Mouse (Mus musculus) right cerebral cortex, adult 2 months (tissue): Measurements from ENCODE around the gene Tmem30b.
"Not testable (repeated sequence)": the region's sequence is repeated elsewhere in the genome, so short reads cannot be mapped to it uniquely, and the experiment has no call there.

Experiments used
- DNase-seq, 2 experiments: peaks; one replicate each; pipeline ENCODE4 v3.0.0; 2021 to 2022; ENCODE audit warnings: low spot score in 2 of 2

Gene Tmem30b

GRCm38 (mm10) chr12:73546086-73546711, at the start of gene Tmem30b:
Tmem30b (minus strand) TSS chr12:73546392.
- no peak for DNase-seq

GRCm38 (mm10) chr12:73595226-73595625, 49.0 kb upstream of the Tmem30b start:
- no peak for DNase-seq

GRCm38 (mm10) chr12:73594177-73594745, 48.1 kb upstream of the Tmem30b start:
- DNase-seq = no peak

DNA sequence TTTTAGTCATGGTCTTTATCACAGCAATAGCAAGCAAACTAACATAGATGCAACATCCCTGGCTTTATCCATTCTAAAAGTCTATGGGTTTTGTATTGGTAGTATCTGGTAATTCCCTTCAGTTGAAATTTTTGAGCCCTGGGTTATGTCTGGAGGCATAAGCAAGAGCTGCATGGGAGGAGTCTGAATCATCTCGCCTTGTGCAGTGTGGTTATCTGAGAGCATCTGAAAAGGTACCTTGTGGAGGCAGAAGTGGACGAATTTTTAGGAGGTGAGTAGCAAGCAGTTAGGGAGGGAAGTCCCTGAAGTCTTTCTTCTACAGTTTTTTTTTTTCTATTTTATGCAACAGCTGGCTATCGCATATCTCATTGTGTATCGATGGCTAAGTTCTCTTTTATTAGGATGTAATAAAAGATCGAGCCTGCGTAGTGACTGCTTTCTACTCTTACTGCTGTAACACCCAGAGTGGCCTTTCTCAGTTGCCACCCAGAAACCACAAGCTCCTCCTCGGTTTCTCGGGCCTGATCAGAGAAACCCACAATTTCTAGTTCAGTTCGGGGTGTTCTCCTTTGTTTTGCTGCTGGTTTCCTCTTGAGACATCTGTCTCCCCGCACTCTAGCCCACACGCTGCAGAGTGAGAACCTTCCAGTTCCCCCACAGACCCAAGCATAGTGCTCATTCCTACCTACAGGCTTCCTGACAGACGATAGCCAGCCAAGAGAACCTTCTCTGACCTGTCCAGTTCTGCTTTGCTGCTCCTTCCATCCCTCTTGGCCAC, 47.0 kb upstream of the Tmem30b start:
- no peak for DNase-seq

DNA sequence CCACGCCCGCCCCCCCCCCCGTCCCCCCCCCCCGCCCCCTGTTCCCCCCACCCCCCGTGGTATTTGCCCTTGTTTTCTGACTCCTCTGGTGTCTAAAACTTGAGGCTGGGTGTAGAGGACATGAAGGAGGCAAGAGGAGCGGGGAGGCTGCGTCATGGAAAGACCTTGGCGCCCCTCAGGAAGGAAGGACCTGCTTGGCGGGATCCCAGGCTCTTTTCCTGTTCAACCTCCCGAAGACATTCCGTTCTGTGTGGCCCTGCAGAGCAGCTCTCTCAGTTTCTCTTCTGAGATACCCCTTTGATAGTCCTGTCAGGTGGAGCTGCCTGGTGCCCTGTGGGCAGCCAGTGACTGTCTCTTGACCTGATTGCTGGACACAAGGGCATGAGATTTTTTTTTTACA, 45.4 kb upstream of the Tmem30b start:
- DNase-seq = no peak

- DNase-seq = no peak
Measured at GRCm38 (mm10) chr12:73590627-73591276, 44.6 kb upstream of the Tmem30b start.

- DNase-seq = no peak
Measured at GRCm38 (mm10) chr12:73587262-73587661, 41.1 kb upstream of the Tmem30b start.

DNA sequence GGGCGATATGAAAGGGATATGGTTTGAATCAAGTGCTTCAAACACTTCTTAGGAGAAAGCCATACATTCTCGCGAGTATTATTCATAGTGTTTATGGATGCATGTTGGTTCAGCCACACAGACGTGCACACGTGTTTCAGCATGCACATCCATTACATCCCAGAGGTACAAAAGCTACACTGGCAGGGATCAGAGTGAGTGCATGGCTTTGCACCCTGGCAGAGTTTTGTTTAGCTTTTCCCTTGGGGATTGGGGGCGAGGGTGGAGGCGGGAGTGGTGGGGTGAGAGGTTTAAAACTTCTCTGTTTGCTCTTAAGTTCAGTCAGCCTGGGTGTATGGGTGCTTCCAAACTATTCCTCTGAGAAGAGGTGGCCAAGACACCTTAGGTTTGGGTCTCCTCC, 39.7 kb upstream of the Tmem30b start:
- DNase-seq = no peak

- DNase-seq = no peak
Measured at GRCm38 (mm10) chr12:73585241-73585801, 39.1 kb upstream of the Tmem30b start.

GRCm38 (mm10) chr12:73584610-73585240, 38.5 kb upstream of the Tmem30b start, which contains the start of gene Prkch:
Prkch (plus strand) TSS chr12:73584796.
- peak; percentile 49 to 55 for DNase-seq

DNA sequence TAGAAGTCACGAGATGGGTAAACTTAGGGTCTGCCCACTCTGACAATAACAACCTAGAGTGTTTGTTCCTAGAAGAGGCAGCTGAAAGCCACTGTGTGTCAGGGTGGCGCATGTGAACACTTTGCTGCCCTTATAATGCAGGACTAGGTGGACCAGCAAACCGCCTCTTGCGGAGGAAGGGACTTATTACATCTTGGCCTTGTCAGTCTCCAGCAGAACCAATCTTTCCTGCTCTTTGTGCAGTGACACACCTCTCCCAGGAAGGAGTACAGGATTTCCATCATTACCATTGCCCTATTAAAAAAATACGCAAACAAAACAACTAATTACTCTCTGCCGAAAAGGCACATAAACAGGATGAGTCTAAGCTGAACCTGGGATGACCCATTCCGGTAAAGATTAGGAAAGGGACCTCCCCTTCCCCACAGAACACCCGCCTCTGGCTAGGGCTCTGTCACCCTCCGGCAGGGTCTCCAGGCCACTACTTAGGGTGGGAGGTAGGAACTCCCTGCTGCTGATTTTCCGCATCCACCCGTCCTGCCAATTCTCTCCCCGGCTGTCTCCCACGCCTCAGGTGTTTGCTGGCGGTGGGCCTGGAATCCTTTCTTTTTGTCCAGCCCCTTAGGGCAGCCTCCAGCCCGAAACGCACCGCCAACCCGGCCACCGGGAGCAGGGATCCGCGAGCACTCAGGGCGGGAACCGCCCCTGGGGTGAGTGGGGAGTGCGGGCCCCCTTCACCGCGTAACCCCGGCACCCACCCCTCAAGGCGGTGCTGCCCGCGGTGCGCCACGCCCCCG, 37.8 kb upstream of the Tmem30b start:
- DNase-seq = no peak

- no peak for DNase-seq
Measured at GRCm38 (mm10) chr12:73583318-73583717, 37.1 kb upstream of the Tmem30b start.

GRCm38 (mm10) chr12:73580811-73581210, 34.6 kb upstream of the Tmem30b start:
- DNase-seq = no peak

- DNase-seq = no peak
Measured at GRCm38 (mm10) chr12:73578141-73578540, 31.9 kb upstream of the Tmem30b start.

- no peak for DNase-seq
Measured at GRCm38 (mm10) chr12:73574632-73575031, 28.4 kb upstream of the Tmem30b start.

GRCm38 (mm10) chr12:73565620-73565969, 19.4 kb upstream of the Tmem30b start:
- DNase-seq = no peak

DNA sequence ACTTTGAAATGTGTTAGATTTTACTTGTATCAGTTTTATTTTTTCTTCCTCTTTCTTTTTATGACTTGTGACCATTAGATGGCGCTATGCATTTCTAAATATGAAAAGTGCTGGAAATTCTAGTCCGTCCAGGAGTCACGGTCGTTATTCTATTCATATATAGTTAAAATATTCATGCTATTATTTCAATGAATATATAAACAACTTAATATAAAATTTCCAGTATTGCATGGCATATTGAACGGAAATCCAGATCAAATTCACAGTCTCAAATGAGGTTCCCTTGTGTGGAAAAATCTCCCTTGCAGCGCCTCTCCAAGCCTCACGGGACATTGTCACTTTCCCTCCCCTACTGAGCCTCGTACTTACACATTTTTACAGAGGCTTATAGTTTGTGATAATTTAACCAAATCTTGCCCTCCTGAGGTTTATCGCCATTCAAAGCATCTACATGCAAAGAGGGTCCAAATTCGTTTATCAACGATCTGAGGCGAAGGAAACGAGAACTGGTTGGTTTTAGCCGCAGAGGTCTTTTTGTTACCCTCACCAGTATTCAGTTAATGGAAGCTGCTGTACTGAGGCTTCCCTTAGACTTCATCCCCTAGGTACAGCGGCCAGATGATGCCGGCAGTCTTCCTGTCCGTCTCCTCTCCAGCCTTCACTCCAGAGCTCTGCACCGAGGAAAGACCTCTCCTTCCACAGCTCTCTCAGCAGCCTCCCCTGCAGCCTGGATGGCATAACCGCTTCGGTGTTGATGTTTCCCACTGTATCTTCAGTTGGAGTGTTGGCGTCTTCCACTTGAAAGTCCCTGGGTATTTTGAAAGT, 18.8 kb upstream of the Tmem30b start:
- no peak for DNase-seq

DNA sequence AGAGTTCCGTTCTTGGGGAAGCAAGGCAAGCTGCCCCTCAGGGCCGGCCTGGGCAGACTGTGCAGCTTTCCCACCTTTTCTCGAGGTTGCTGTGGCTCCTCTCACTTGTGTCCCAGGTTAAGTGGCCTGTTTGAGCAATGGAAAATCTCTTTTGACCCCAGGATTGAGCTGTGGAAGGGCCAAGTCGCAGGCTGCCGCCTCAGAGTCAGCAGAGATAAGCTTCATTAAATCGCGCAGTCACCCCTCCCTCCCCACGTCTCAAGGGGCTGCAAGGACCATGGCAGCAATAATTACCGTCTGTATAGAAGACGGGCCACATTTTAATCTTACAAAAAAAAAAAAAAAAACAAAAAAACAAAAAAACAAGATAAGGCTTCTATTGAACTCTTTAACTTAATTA, 18.0 kb upstream of the Tmem30b start:
- DNase-seq = no peak

DNA sequence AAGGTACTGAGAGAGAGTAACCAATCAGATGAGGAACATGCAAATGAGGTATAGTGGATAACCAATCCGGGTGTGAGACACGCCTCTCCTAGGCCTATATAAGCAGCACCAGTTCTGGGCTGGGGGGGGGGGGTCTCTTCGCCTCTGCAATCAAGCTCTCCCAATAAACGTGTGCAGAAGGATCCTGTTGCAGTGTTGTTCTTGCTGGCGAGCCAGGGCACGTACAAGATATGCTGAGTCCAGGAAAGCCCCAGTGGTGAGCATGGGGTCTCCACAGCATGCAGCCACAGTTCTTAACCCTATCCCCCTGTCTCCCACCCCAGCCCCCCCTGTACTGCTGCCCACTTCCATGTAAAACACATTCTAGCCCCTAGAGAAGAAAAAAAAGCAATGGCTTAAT, 16.9 kb upstream of the Tmem30b start:
- not testable (repeated sequence) for DNase-seq

DNA sequence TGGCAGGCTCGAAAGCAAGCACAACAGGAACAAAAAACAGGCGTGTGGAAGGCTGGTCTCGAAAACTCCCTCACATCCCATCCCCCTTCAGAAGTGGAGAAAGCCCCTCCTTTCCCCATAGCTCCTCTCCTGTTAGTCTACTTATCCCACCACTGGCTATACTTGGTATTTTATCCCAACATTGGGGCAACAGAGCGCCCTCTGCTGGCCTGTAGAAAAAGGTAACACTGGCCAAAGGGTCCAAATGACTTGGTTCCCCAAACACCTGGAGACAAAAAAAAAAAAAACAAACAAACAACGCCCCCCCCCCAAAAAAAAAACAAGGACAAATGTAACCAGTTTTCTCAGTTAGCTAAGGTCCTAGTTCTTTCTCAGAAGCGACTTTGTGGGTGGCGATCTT, 13.9 kb upstream of the Tmem30b start:
- no peak for DNase-seq
